Mouse (Mus musculus): ENCODE measurements around the gene Aff1.

The Aff1 gene

GRCm38 (mm10) chr5:103856286-103857009 lies 164.3 kb downstream of the Aff1 start:
- in situ Hi-C loops (cut with MboI; ENCODE audit: low sequenced_read_pairs), result no loop called here

- in situ Hi-C loops (cut with MboI; ENCODE audit: low sequenced_read_pairs), result no loop called here
These were observed 165.0 kb downstream of the Aff1 start for GRCm38 (mm10) chr5:103857151-103857550.

GRCm38 (mm10) chr5:103860622-103861021 lies 168.4 kb downstream of the Aff1 start:
- in situ Hi-C loops (cut with MboI; ENCODE audit: low sequenced_read_pairs), result no loop called here

- in situ Hi-C loops (cut with MboI; ENCODE audit: low sequenced_read_pairs), result no loop called here
These were observed 171.6 kb downstream of the Aff1 start for GRCm38 (mm10) chr5:103863759-103864158.

GRCm38 (mm10) chr5:103889766-103890165 lies 197.6 kb downstream of the Aff1 start:
- in situ Hi-C loops (cut with MboI; ENCODE audit: low sequenced_read_pairs), result no loop called here

GRCm38 (mm10) chr5:103898310-103898709 lies 206.1 kb downstream of the Aff1 start:
- in situ Hi-C loops (cut with MboI; ENCODE audit: low sequenced_read_pairs), result no loop called here

Measured in CH12F3 (cell line).